Mouse (Mus musculus): Measurements from ENCODE around the gene Tmco3. TPM values are rescaled to one million over a fixed set of nuclear protein-coding genes. Genes with fewer than 3 reads are reported as not detected.
"Not testable (repeated sequence)": the region's sequence is repeated elsewhere in the genome, so short reads cannot be mapped to it uniquely, and the experiment has no call there.

The Tmco3 gene
- polyA plus RNA-seq, 1 experiment from 2014 or later: 37.2 TPM

DNA sequence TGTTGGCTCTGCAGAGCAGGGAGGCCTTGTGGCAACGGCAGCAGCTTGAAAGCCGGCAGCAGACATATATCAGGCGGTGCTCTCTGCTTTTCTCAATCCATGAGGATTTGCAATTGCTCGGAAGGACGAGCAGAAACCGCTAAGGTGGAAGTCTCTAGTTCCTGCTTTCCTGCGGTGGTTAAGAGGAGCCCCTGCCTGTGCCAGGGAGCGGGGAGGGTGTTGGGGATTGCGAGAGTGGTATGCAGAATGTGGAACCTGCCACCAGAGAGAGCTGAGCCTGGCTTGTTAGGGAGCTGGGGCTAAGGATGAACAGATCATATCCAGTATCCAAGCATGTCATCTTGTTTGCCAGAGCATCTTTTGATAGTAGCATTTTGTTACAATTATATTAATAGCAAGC lies 18.9 kb downstream of the Tmco3 start:
- Histone ChIP-seq H3K27me3 (ENCODE audit: control insufficient read depth, insufficient read depth, low read length) (no peaks in the 10 kb centered on the region), H3K9ac (ENCODE audit: low read length) (no peak overlapping the region), H3K36me3 (ENCODE audit: control insufficient read depth, insufficient read depth, low read length) (peaks cover 65% of the 10 kb centered on the region), H3K4me3 (ENCODE audit: control insufficient read depth in 1 of 2, insufficient read depth in 1 of 2, low read depth in 1 of 2, low read length in 2 of 2) (no peak overlapping the region), H3K4me2 (ENCODE audit: low read length) (no peak overlapping the region), H3K4me1 (ENCODE audit: control insufficient read depth in 2 of 2, insufficient read depth in 2 of 2, low read length in 2 of 2) (no peaks in the 10 kb centered on the region), H3K27ac (replicated peaks in 1 of 2; ENCODE audit: control insufficient read depth in 1 of 2, insufficient read depth in 1 of 2, low read depth in 2 of 2, low read length in 2 of 2) (no peak overlapping the region), H3K9me3 (ENCODE audit: control insufficient read depth, low read length) (no peaks in the 10 kb centered on the region)
- 81% methylated on average over 9 of the region's 9 CpGs for WGBS
- no peak for ATAC-seq (ENCODE audit: insufficient number of reproducible peaks, insufficient read depth, low FRiP score, low read depth)

DNA sequence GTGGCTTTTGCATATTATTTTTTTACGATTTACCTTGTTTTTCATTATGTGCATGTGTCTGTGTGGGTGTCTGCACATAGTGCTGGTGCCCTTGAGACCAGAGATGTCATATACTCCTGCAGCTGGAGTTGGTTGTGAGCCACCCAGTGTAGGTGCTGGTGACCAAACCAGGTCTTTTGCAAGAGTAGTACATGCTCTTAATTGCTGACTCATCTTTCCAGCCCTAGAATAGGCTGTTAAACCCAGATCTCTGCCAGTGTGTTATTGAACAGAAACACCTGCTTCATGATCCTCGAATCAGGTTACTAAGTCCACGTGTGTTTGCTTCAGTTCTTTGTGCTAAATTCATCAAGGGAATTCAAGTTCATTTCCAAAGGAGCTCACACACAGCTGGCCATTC lies 26.9 kb downstream of the Tmco3 start:
- peaks cover 63% of the 10 kb centered on the region for H3K36me3 ChIP-seq (ENCODE audit: control insufficient read depth, insufficient read depth, low read length)
- no peak overlapping the region for H3K4me3 ChIP-seq (ENCODE audit: control insufficient read depth in 1 of 2, insufficient read depth in 1 of 2, low read depth in 1 of 2, low read length in 2 of 2)
- no peak overlapping the region for H3K4me2 ChIP-seq (ENCODE audit: low read length)
- H3K27me3 ChIP-seq (ENCODE audit: control insufficient read depth, insufficient read depth, low read length): no peaks in the 10 kb centered on the region
- ATAC-seq (ENCODE audit: insufficient number of reproducible peaks, insufficient read depth, low FRiP score, low read depth): no peak
- H3K4me1 ChIP-seq (ENCODE audit: control insufficient read depth in 2 of 2, insufficient read depth in 2 of 2, low read length in 2 of 2): no peaks in the 10 kb centered on the region
- H3K9ac ChIP-seq (ENCODE audit: low read length): no peak overlapping the region
- 79% methylated on average over 3 of the region's 3 CpGs for WGBS
- no peak overlapping the region for H3K27ac ChIP-seq (replicated peaks in 1 of 2; ENCODE audit: control insufficient read depth in 1 of 2, insufficient read depth in 1 of 2, low read depth in 2 of 2, low read length in 2 of 2)
- H3K9me3 ChIP-seq (ENCODE audit: control insufficient read depth, low read length): no peaks in the 10 kb centered on the region

DNA sequence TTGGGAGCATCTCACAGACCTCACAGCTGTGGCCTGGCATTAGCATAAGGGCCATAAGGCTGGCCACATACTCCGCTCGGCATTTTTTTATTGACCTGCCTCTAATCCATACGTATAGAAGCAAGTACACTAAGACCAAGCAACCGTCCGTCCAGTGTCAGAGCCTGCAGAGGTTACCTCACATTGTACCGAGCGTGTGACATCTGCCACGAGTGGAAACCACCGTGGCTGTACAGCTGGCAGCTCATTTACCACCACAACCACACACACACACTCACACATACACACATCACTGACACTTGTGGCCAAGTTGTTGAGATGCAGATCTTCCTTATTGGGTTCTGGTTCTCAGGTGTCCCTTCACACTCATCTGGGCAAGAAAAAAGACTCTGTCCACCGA lies 28.7 kb downstream of the Tmco3 start:
- 89% methylated on average over 10 of the region's 10 CpGs for WGBS

DNA sequence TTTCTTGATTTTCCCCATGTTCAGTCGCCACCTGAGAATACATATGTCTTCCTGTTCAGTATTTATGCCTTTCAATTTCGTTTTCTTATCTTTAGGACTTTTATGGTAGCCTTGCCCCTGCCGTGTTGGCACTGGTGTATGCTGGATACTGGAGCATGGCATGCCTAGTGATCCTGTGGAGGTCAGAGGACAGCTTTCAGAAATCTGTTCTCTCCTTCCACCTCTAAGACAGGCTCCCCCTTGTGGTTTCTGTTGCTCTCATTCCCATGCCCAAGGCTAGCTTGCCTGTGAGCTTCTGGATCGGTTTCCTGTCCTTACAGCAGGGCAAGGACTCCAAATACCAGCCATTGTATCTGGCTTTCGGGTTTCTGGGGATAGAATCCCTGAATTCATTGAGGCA lies 38.6 kb downstream of the Tmco3 start:
- Histone ChIP-seq H3K9me3 (ENCODE audit: control insufficient read depth, low read length) (no peaks in the 10 kb centered on the region), H3K4me2 (ENCODE audit: low read length) (no peak overlapping the region), H3K27me3 (ENCODE audit: control insufficient read depth, insufficient read depth, low read length) (no peaks in the 10 kb centered on the region), H3K27ac (replicated peaks in 1 of 2; ENCODE audit: control insufficient read depth in 1 of 2, insufficient read depth in 1 of 2, low read depth in 2 of 2, low read length in 2 of 2) (no peak overlapping the region), H3K9ac (ENCODE audit: low read length) (no peak overlapping the region), H3K4me1 (ENCODE audit: control insufficient read depth in 2 of 2, insufficient read depth in 2 of 2, low read length in 2 of 2) (no peaks in the 10 kb centered on the region), H3K4me3 (ENCODE audit: control insufficient read depth in 1 of 2, insufficient read depth in 1 of 2, low read depth in 1 of 2, low read length in 2 of 2) (no peak overlapping the region), H3K36me3 (ENCODE audit: control insufficient read depth, insufficient read depth, low read length) (peaks cover 12% of the 10 kb centered on the region)
- no peak for ATAC-seq (ENCODE audit: insufficient number of reproducible peaks, insufficient read depth, low FRiP score, low read depth)
- 29% methylated on average over 5 of the region's 5 CpGs for WGBS

More for the DNA sequence above, 28.7 kb downstream of the Tmco3 start:
- Histone ChIP-seq H3K9me3 (ENCODE audit: control insufficient read depth, low read length) (no peaks in the 10 kb centered on the region), H3K4me3 (ENCODE audit: control insufficient read depth in 1 of 2, insufficient read depth in 1 of 2, low read depth in 1 of 2, low read length in 2 of 2) (no peak overlapping the region), H3K9ac (ENCODE audit: low read length) (no peak overlapping the region), H3K4me1 (ENCODE audit: control insufficient read depth in 2 of 2, insufficient read depth in 2 of 2, low read length in 2 of 2) (no peaks in the 10 kb centered on the region), H3K27ac (replicated peaks in 1 of 2; ENCODE audit: control insufficient read depth in 1 of 2, insufficient read depth in 1 of 2, low read depth in 2 of 2, low read length in 2 of 2) (no peak overlapping the region), H3K27me3 (ENCODE audit: control insufficient read depth, insufficient read depth, low read length) (no peaks in the 10 kb centered on the region), H3K4me2 (ENCODE audit: low read length) (no peak overlapping the region), H3K36me3 (ENCODE audit: control insufficient read depth, insufficient read depth, low read length) (peaks cover 61% of the 10 kb centered on the region)
- ATAC-seq (ENCODE audit: insufficient number of reproducible peaks, insufficient read depth, low FRiP score, low read depth): no peak

DNA sequence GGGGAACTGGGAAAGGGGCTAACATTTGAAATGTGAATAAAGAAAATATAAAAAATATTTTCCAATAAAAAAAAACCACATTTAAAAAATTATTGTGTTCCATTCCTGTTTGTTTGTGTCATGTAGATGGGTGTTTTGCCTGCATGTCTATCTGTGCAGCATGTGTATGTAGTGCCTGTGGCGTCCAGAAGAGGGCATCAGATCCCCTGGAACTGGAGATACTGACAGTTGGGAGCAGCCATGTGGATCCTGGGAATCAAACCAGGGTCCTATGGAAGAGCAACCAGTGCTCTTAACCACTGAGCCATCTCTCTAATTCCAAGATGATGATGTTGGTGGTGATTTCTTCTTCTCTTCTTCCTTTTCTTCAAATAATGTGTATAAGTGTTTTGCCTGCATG lies 46.7 kb downstream of the Tmco3 start:
- H3K27ac ChIP-seq (replicated peaks in 1 of 2; ENCODE audit: control insufficient read depth in 1 of 2, insufficient read depth in 1 of 2, low read depth in 2 of 2, low read length in 2 of 2): no peak overlapping the region
- no peak overlapping the region for H3K9ac ChIP-seq (ENCODE audit: low read length)
- H3K4me3 ChIP-seq (ENCODE audit: control insufficient read depth in 1 of 2, insufficient read depth in 1 of 2, low read depth in 1 of 2, low read length in 2 of 2): no peak overlapping the region
- H3K4me2 ChIP-seq (ENCODE audit: low read length): no peak overlapping the region
- no peak for ATAC-seq (ENCODE audit: insufficient number of reproducible peaks, insufficient read depth, low FRiP score, low read depth)
- H3K4me1 ChIP-seq (ENCODE audit: control insufficient read depth in 2 of 2, insufficient read depth in 2 of 2, low read length in 2 of 2): peaks cover 4 to 5% of the 10 kb centered on the region in 2 experiments; a peak in 3 of 4 replicates
- H3K9me3 ChIP-seq (ENCODE audit: control insufficient read depth, low read length): no peaks in the 10 kb centered on the region
- no peaks in the 10 kb centered on the region for H3K36me3 ChIP-seq (ENCODE audit: control insufficient read depth, insufficient read depth, low read length)
- WGBS: 45% methylated on average over 1 of the region's 1 CpGs
- no peaks in the 10 kb centered on the region for H3K27me3 ChIP-seq (ENCODE audit: control insufficient read depth, insufficient read depth, low read length)

DNA sequence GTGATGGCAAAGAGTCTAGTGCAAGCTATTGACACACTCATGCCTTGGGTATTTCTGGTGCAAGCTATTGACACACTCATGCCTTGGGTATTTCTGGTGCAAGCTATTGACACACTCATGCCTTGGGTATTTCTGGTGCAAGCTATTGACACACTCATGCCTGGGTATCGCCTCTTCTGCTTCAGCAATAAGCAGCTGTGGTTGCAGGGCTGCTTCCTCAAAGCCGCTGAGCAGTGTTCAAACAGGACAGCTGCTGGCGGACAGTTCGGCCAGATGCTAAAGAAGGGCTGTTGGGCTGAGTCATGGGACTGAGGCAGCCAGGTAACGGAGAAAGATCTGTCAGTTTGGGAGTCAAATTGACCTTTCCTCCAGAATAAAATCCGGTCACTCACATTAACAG lies 49.3 kb downstream of the Tmco3 start:
- 80% methylated on average over 6 of the region's 6 CpGs for WGBS
- ATAC-seq (ENCODE audit: insufficient number of reproducible peaks, insufficient read depth, low FRiP score, low read depth); H3K4me2 ChIP-seq (ENCODE audit: low read length); H3K9ac ChIP-seq (ENCODE audit: low read length); H3K4me3 ChIP-seq (ENCODE audit: control insufficient read depth in 1 of 2, insufficient read depth in 1 of 2, low read depth in 1 of 2, low read length in 2 of 2); H3K9me3 ChIP-seq (ENCODE audit: control insufficient read depth, low read length); H3K27ac ChIP-seq (replicated peaks in 1 of 2; ENCODE audit: control insufficient read depth in 1 of 2, insufficient read depth in 1 of 2, low read depth in 2 of 2, low read length in 2 of 2); H3K27me3 ChIP-seq (ENCODE audit: control insufficient read depth, insufficient read depth, low read length): not testable (repeated sequence)
- peaks cover 4 to 14% of the 10 kb centered on the region in 2 experiments for H3K4me1 ChIP-seq (ENCODE audit: control insufficient read depth in 2 of 2, insufficient read depth in 2 of 2, low read length in 2 of 2)
- H3K36me3 ChIP-seq (ENCODE audit: control insufficient read depth, insufficient read depth, low read length): peaks cover 23% of the 10 kb centered on the region

- Histone ChIP-seq H3K4me3 (ENCODE audit: control insufficient read depth in 1 of 2, insufficient read depth in 1 of 2, low read depth in 1 of 2, low read length in 2 of 2) (no peak overlapping the region), H3K27ac (replicated peaks in 1 of 2; ENCODE audit: control insufficient read depth in 1 of 2, insufficient read depth in 1 of 2, low read depth in 2 of 2, low read length in 2 of 2) (no peak overlapping the region), H3K27me3 (ENCODE audit: control insufficient read depth, insufficient read depth, low read length) (no peaks in the 10 kb centered on the region), H3K4me2 (ENCODE audit: low read length) (peak overlapping the region; percentile 93; the same call in 1 of the 2 replicates), H3K9me3 (ENCODE audit: control insufficient read depth, low read length) (no peaks in the 10 kb centered on the region), H3K4me1 (ENCODE audit: control insufficient read depth in 2 of 2, insufficient read depth in 2 of 2, low read length in 2 of 2) (peaks cover 4 to 14% of the 10 kb centered on the region in 2 experiments), H3K36me3 (ENCODE audit: control insufficient read depth, insufficient read depth, low read length) (peaks cover 27% of the 10 kb centered on the region), H3K9ac (ENCODE audit: low read length) (no peak overlapping the region)
- WGBS: 72% methylated on average over 3 of the region's 3 CpGs
- ATAC-seq (ENCODE audit: insufficient number of reproducible peaks, insufficient read depth, low FRiP score, low read depth): no peak
Measured at GRCm38 (mm10) chr8:13337678-13338077, 49.7 kb downstream of the Tmco3 start.

DNA sequence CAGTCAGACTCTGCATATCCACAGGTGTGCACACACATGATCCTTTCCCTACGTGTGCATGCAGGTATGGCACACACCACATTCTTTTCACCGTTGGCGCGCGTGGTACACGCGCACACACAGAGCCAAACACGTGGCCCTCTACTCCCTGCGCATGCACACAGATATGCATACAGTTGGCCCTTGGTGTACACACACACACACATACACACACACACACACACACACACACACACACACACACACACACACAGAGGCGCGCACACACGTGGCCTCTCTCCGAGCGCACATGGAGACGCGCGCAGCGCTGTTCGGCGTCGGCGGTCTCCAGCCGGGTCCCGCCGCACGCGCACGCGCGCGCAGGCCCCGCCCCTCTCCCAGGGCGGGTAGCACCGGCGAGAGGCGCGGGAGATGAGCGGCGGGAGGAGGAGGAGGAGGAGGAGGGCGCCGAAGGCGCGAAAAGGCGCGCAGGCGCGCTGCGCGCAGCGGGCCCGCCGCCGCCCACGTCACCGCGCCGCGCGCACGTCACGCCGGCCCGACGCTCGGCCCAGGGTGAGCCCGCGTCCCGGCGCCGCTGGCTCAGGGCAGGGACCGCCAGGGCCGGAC lies 50.4 kb downstream of the Tmco3 start, which contains the start of gene Tfdp1:
Gene Tfdp1 (plus strand): TSS at position 497 of the 606 bp plus-strand sequence.
- H3K4me3 ChIP-seq (ENCODE audit: control insufficient read depth in 1 of 2, insufficient read depth in 1 of 2, low read depth in 1 of 2, low read length in 2 of 2): peak within 1 kb of the TSS; percentile 81 to 86
- H3K9ac ChIP-seq (ENCODE audit: low read length): peak within 1 kb of the TSS; percentile 97
- H3K9me3 ChIP-seq (ENCODE audit: control insufficient read depth, low read length): no peaks in the 10 kb centered on the region
- WGBS: 2% methylated on average over 32 of the region's 72 CpGs
- H3K27ac ChIP-seq (replicated peaks in 1 of 2; ENCODE audit: control insufficient read depth in 1 of 2, insufficient read depth in 1 of 2, low read depth in 2 of 2, low read length in 2 of 2): peak within 1 kb of the TSS; percentile 1 to 75; a peak in 2 of 4 replicates
- peaks cover 4 to 14% of the 10 kb centered on the region in 2 experiments for H3K4me1 ChIP-seq (ENCODE audit: control insufficient read depth in 2 of 2, insufficient read depth in 2 of 2, low read length in 2 of 2)
- ATAC-seq (ENCODE audit: insufficient number of reproducible peaks, insufficient read depth, low FRiP score, low read depth): peak; percentile 87
- H3K27me3 ChIP-seq (ENCODE audit: control insufficient read depth, insufficient read depth, low read length): no peaks in the 10 kb centered on the region
- H3K36me3 ChIP-seq (ENCODE audit: control insufficient read depth, insufficient read depth, low read length): peaks cover 34% of the 10 kb centered on the region
- peak within 1 kb of the TSS; percentile 93 for H3K4me2 ChIP-seq (ENCODE audit: low read length)
